8 mouse cellular contexts compared by ENCODE assay signal in genomic region chr10:81409330-81409729, GRCm38 (mm10). TPM values are rescaled to one million over a fixed set of nuclear protein-coding genes. Genes with fewer than 3 reads are reported as not detected.
A peak's percentile ranks its signal among the peaks of the same experiment; 100 is the strongest.
DNase-seq lines count a peak whose midpoint lies in the region; ATAC-seq and TF ChIP-seq lines count a peak whose summit lies in the region.

No protein-coding gene starts in this region.

- TF ChIP-seq POLR2A in embryonic fibroblast, embryonic 13.5 days (IDR thresholded peaks at IDR 0.05; ENCODE audit: low read depth, low read length): no peak

- H3K27ac ChIP-seq in kidney, embryonic 15.5 days: peak overlapping the region; percentile 84
- H3K27ac ChIP-seq in ES-E14 (ENCODE audit: insufficient read depth, low read depth, low read length, poor library complexity, severe bottlenecking): peak overlapping the region; percentile 38; the same call in 1 of the 2 replicates
- peak overlapping the region; percentile 22; the same call in 1 of the 2 replicates for H3K27ac ChIP-seq in embryonic fibroblast, embryonic 13.5 days (ENCODE audit: insufficient read depth, low read length)
- H3K27ac ChIP-seq in liver, embryonic 13.5 days: peak overlapping the region; percentile 60

- TF ChIP-seq CTCF in embryonic fibroblast, embryonic 13.5 days (IDR thresholded peaks at IDR 0.05; ENCODE audit: borderline replicate concordance, insufficient read depth, low read length): no peak

- H3K27me3 ChIP-seq in kidney, embryonic 15.5 days: no peaks in the 10 kb centered on the region
- peaks cover 46% of the 10 kb centered on the region for H3K27me3 ChIP-seq in liver, embryonic 13.5 days

- WGBS in kidney, embryonic 15.5 days: 22% methylated on average over 8 of the region's 8 CpGs
- 13% methylated on average over 8 of the region's 8 CpGs for WGBS in liver, embryonic 13.5 days (ENCODE audit: insufficient replicate concordance)

- H3K9me3 ChIP-seq in kidney, embryonic 15.5 days (replicated peaks): no peaks in the 10 kb centered on the region
- H3K9me3 ChIP-seq in ES-E14 (ENCODE audit: control insufficient read depth, insufficient read depth, low read depth, low read length): no peaks in the 10 kb centered on the region
- H3K9me3 ChIP-seq in liver, embryonic 13.5 days (replicated peaks): no peaks in the 10 kb centered on the region

- peak overlapping the region; percentile 10; the same call in 1 of the 2 replicates for H3K4me3 ChIP-seq in kidney, embryonic 15.5 days (replicated peaks)
- H3K4me3 ChIP-seq in ES-E14 (ENCODE audit: insufficient read depth in 1 of 2, low read depth in 1 of 2, low read length in 2 of 2, poor library complexity in 1 of 2, severe bottlenecking in 1 of 2): peak overlapping the region; percentile 37 to 50; a peak in 3 of 4 replicates
- no peak overlapping the region for H3K4me3 ChIP-seq in embryonic fibroblast, embryonic 13.5 days (ENCODE audit: insufficient read depth, low read length)
- no peak overlapping the region for H3K4me3 ChIP-seq in liver, embryonic 13.5 days (replicated peaks)

- peaks cover 52% of the 10 kb centered on the region for H3K36me3 ChIP-seq in kidney, embryonic 15.5 days
- H3K36me3 ChIP-seq in ES-E14 (ENCODE audit: control insufficient read depth, insufficient read depth, low read length, poor library complexity, severe bottlenecking): peaks cover 11% of the 10 kb centered on the region; the same call in 1 of the 2 replicates
- peaks cover 2% of the 10 kb centered on the region; the same call in 1 of the 2 replicates for H3K36me3 ChIP-seq in liver, embryonic 13.5 days

- in situ Hi-C loops in ES-E14 (cut with MboI; ENCODE audit: low sequenced_read_pairs in 2 of 2, unreplicated experiment in 2 of 2): no loop called here

- H3K4me2 ChIP-seq in kidney, embryonic 15.5 days: peak overlapping the region; percentile 37
- no peak overlapping the region; the same call in 1 of the 2 replicates for H3K4me2 ChIP-seq in liver, embryonic 13.5 days

- ATAC-seq in kidney, embryonic 15.5 days (replicated peaks; ENCODE audit: low FRiP score): no peak
- no peak for ATAC-seq in liver, embryonic 13.5 days (ENCODE audit: low read depth)
- no peak for ATAC-seq in CD4-positive, CD25-positive, alpha-beta regulatory T cell, adult 4 months

- H3K9ac ChIP-seq in kidney, embryonic 15.5 days: 0 out of 2 replicates have a peak overlapping the region, but pooled peaks have one; percentile 8
- peak overlapping the region; percentile 19; the same call in 1 of the 2 replicates for H3K9ac ChIP-seq in ES-E14 (ENCODE audit: insufficient read depth, low read depth, low read length, poor library complexity, severe bottlenecking)
- H3K9ac ChIP-seq in liver, embryonic 13.5 days: peak overlapping the region; percentile 45; the same call in 1 of the 2 replicates

- H3K4me1 ChIP-seq in kidney, embryonic 15.5 days: peaks cover 92% of the 10 kb centered on the region
- H3K4me1 ChIP-seq in ES-E14 (ENCODE audit: control insufficient read depth in 2 of 2, insufficient read depth in 2 of 2, low read length in 2 of 2, poor library complexity in 1 of 2): peaks cover 2 to 72% of the 10 kb centered on the region in 2 experiments
- H3K4me1 ChIP-seq in embryonic fibroblast, embryonic 13.5 days (ENCODE audit: control insufficient read depth, insufficient read depth, low read length): peaks cover 40% of the 10 kb centered on the region
- H3K4me1 ChIP-seq in liver, embryonic 13.5 days (replicated peaks): peaks cover 91% of the 10 kb centered on the region

- no peak for DNase-seq in kidney, adult 9 months
- DNase-seq in ES-E14 (ENCODE audit: low read depth, low spot score): no peak
- no peak for DNase-seq in liver, embryonic 13.5 days
- no peak for DNase-seq in adrenal gland, adult 8-10 months
- DNase-seq in cerebellum, postnatal 25 days: no peak

TF ChIP-seq in ES-E14, 5 proteins besides CTCF, POLR2A, EP300 and RAD21:
- TF ChIP-seq ZC3H11A (IDR thresholded peaks at IDR 0.05; ENCODE audit: borderline replicate concordance, low read depth, low read length) (no peak), ZNF384 (IDR thresholded peaks at IDR 0.05; ENCODE audit: low read depth, low read length) (no peak), HCFC1 (IDR thresholded peaks at IDR 0.05; ENCODE audit: borderline replicate concordance, insufficient read depth, low read length) (no peak)
TF ChIP-seq in ES-E14: peak in this region for 0.

RNA-seq across cellular contexts. Expression of gene Smim24, which starts 16.5 kb away (rescaled TPM):
- 26.0 and 29.4 TPM in 2 replicates for polyA plus RNA-seq in kidney, embryonic 15.5 days (2015; fragmentation: Nextera tagmentation; extraction: Ambion mirVana)
- total RNA-seq in ES-E14 (2012; rRNA removed): 1.7 TPM in 2 replicates
- 0.58 and 2.2 TPM in 2 replicates for polyA plus RNA-seq in embryonic fibroblast, embryonic 13.5 days (2011; ENCODE audit: insufficient read length, low read depth, missing spikeins)
- polyA plus RNA-seq in liver, embryonic 13.5 days (2015; fragmentation: Nextera tagmentation; extraction: Ambion mirVana): 1.8 TPM in 2 replicates
- 10 to 100 TPM in 1 of 2 experiments, 1 to 10 TPM in 1; 9.0 to 10.8 TPM for polyA plus RNA-seq in CD4-positive, CD25-positive, alpha-beta regulatory T cell, adult 4 months (2017; shearing (Covaris generic))
- 1 to 10 TPM in 2 of 4 experiments, under 1 TPM in 2; 0.78 to 2.0 (median 0.96) TPM for total RNA-seq in adrenal gland, adult 8-10 months (2022)

RNA-seq across cellular contexts. Expression of gene Gm48552, which starts 20.5 kb away (rescaled TPM):
- polyA plus RNA-seq in kidney, embryonic 15.5 days (2015; fragmentation: Nextera tagmentation; extraction: Ambion mirVana): 1.6 and 2.1 TPM in 2 replicates
- 2.5 and 2.7 TPM in 2 replicates for total RNA-seq in ES-E14 (2012; rRNA removed)
- polyA plus RNA-seq in embryonic fibroblast, embryonic 13.5 days (2011; ENCODE audit: insufficient read length, low read depth, missing spikeins): 1.1 TPM in 1 of 2 replicates, not detected in the other
- polyA plus RNA-seq in liver, embryonic 13.5 days (2015; fragmentation: Nextera tagmentation; extraction: Ambion mirVana): 0.93 TPM in 1 of 2 replicates, not detected in the other
- 1 to 10 TPM in 1 of 2 experiments, under 1 TPM in 1; 0.71 to 2.3 TPM for polyA plus RNA-seq in CD4-positive, CD25-positive, alpha-beta regulatory T cell, adult 4 months (2017; shearing (Covaris generic))
- total RNA-seq in adrenal gland, adult 8-10 months (2022): 1 to 10 TPM; 2.0 to 4.2 (median 2.6) TPM

RNA-seq across cellular contexts. Expression of gene Gm48551, which starts 25.1 kb away (rescaled TPM):
- 2.5 and 4.1 TPM in 2 replicates for polyA plus RNA-seq in kidney, embryonic 15.5 days (2015; fragmentation: Nextera tagmentation; extraction: Ambion mirVana)
- total RNA-seq in ES-E14 (2012; rRNA removed): 1.1 and 1.8 TPM in 2 replicates
- polyA plus RNA-seq in embryonic fibroblast, embryonic 13.5 days (2011; ENCODE audit: insufficient read length, low read depth, missing spikeins): 1.4 TPM in 1 of 2 replicates, not detected in the other
- 0.86 and 0.89 TPM in 2 replicates for polyA plus RNA-seq in liver, embryonic 13.5 days (2015; fragmentation: Nextera tagmentation; extraction: Ambion mirVana)
- 1 to 10 TPM; 2.2 to 3.7 TPM for polyA plus RNA-seq in CD4-positive, CD25-positive, alpha-beta regulatory T cell, adult 4 months (2017; shearing (Covaris generic))
- 1 to 10 TPM in 2 of 4 experiments, under 1 TPM in 2; 0.65 to 2.9 (median 1.0) TPM for total RNA-seq in adrenal gland, adult 8-10 months (2022)

RNA-seq across cellular contexts. Expression of gene Dohh, which starts 25.1 kb away (rescaled TPM):
- polyA plus RNA-seq in kidney, embryonic 15.5 days (2015; fragmentation: Nextera tagmentation; extraction: Ambion mirVana): 79.7 and 82.2 TPM in 2 replicates
- total RNA-seq in ES-E14 (2012; rRNA removed): 168 and 183 TPM in 2 replicates
- 37.7 and 50.1 TPM in 2 replicates for polyA plus RNA-seq in embryonic fibroblast, embryonic 13.5 days (2011; ENCODE audit: insufficient read length, low read depth, missing spikeins)
- polyA plus RNA-seq in liver, embryonic 13.5 days (2015; fragmentation: Nextera tagmentation; extraction: Ambion mirVana): 61.1 and 68.7 TPM in 2 replicates
- 10 to 100 TPM in 1 of 2 experiments, 1 to 10 TPM in 1; 9.4 to 13.9 TPM for polyA plus RNA-seq in CD4-positive, CD25-positive, alpha-beta regulatory T cell, adult 4 months (2017; shearing (Covaris generic))
- 10 to 100 TPM; 49.8 to 60.2 (median 55.0) TPM for total RNA-seq in adrenal gland, adult 8-10 months (2022)

RNA-seq across cellular contexts. Expression of gene Fzr1, which starts 31.0 kb away (rescaled TPM):
- polyA plus RNA-seq in kidney, embryonic 15.5 days (2015; fragmentation: Nextera tagmentation; extraction: Ambion mirVana): 105 and 114 TPM in 2 replicates
- total RNA-seq in ES-E14 (2012; rRNA removed): 63.0 and 94.5 TPM in 2 replicates
- 26.4 and 26.7 TPM in 2 replicates for polyA plus RNA-seq in embryonic fibroblast, embryonic 13.5 days (2011; ENCODE audit: insufficient read length, low read depth, missing spikeins)
- 89.5 and 94.1 TPM in 2 replicates for polyA plus RNA-seq in liver, embryonic 13.5 days (2015; fragmentation: Nextera tagmentation; extraction: Ambion mirVana)
- 10 to 100 TPM; 12.3 to 16.4 TPM for polyA plus RNA-seq in CD4-positive, CD25-positive, alpha-beta regulatory T cell, adult 4 months (2017; shearing (Covaris generic))
- total RNA-seq in adrenal gland, adult 8-10 months (2022): 10 to 100 TPM; 47.1 to 52.7 (median 49.9) TPM

Comparison
In these comparisons a context has a peak if more than half of its experiments do, and no peak if none do; other contexts are left out.
1. H3K27ac ChIP-seq: peak in every context shown above with its lines; median percentile 84 in kidney, embryonic 15.5 days; 60 in liver, embryonic 13.5 days; 38 in ES-E14; 22 in embryonic fibroblast, embryonic 13.5 days.
2. H3K4me3 ChIP-seq: peak in kidney, embryonic 15.5 days (single experiment) and ES-E14 (2 of 2); none in embryonic fibroblast, embryonic 13.5 days (single experiment) and liver, embryonic 13.5 days (single experiment).
3. Peak in every context shown above with its lines, with median percentiles within 50 percentile points of each other: H3K9ac ChIP-seq.